Mouse (Mus musculus): ENCODE results near the gene Mrgprg. TPM values are rescaled to one million over a fixed set of nuclear protein-coding genes. Genes with fewer than 3 reads are reported as not detected.

Gene Mrgprg
- polyA plus RNA-seq, 1 experiment from 2014 or later = not detected

- Histone ChIP-seq H3K9ac (no peak overlapping the region), H3K9me3 (no peaks in the 10 kb centered on the region), H3K4me3 (replicated peaks) (no peak overlapping the region), H3K36me3 (replicated peaks) (no peaks in the 10 kb centered on the region), H3K27ac (no peak overlapping the region), H3K4me1 (peaks cover 5% of the 10 kb centered on the region; the same call in 1 of the 2 replicates), H3K4me2 (no peak overlapping the region), H3K27me3 (no peaks in the 10 kb centered on the region)
- WGBS = 92% methylated on average over 4 of the region's 4 CpGs
- no peak for ATAC-seq (ENCODE audit: low FRiP score)
Observed at GRCm38 (mm10) chr7:143723841-143724240, 43.0 kb downstream of the Mrgprg start.

- no peak for ATAC-seq (ENCODE audit: low FRiP score)
- Histone ChIP-seq H3K36me3 (replicated peaks) (no peaks in the 10 kb centered on the region), H3K9me3 (no peaks in the 10 kb centered on the region), H3K4me1 (peaks cover 8% of the 10 kb centered on the region; the same call in 1 of the 2 replicates), H3K9ac (no peak overlapping the region), H3K4me2 (no peak overlapping the region), H3K27me3 (0 out of 2 replicates have a peak, but pooled peaks cover 2% of the 10 kb centered on the region), H3K27ac (no peak overlapping the region), H3K4me3 (replicated peaks) (no peak overlapping the region)
- WGBS = 87% methylated on average over 5 of the region's 5 CpGs
Observed at GRCm38 (mm10) chr7:143722646-143723045, 44.1 kb downstream of the Mrgprg start.

- peaks cover 8% of the 10 kb centered on the region; the same call in 1 of the 2 replicates for H3K4me1 ChIP-seq
- H3K27ac ChIP-seq = no peak overlapping the region
- H3K9ac ChIP-seq = no peak overlapping the region
- ATAC-seq (ENCODE audit: low FRiP score) = no peak
- no peak overlapping the region for H3K4me3 ChIP-seq (replicated peaks)
- H3K9me3 ChIP-seq = no peaks in the 10 kb centered on the region
- no peak overlapping the region for H3K4me2 ChIP-seq
- 70% methylated on average over 1 of the region's 1 CpGs for WGBS
- H3K27me3 ChIP-seq = 0 out of 2 replicates have a peak, but pooled peaks cover 2% of the 10 kb centered on the region
- H3K36me3 ChIP-seq (replicated peaks) = peaks cover 10% of the 10 kb centered on the region
Observed at GRCm38 (mm10) chr7:143717811-143718210, 49.0 kb downstream of the Mrgprg start.

Small RNA genes lying within 50 kb of the gene (microRNA-seq; reads per million reads assigned to microRNA genes)
- not detected for gene Gm22064

Other genes starting within 250 kb of the Mrgprg start
- 357 and 369 TPM in 2 replicates for gene Nap1l4, start 217.9 kb downstream of the Mrgprg start, polyA plus RNA-seq (2016; fragmentation: Nextera tagmentation; extraction: Ambion mirVana)
- gene Cars, start 166.9 kb downstream of the Mrgprg start, polyA plus RNA-seq (2016; fragmentation: Nextera tagmentation; extraction: Ambion mirVana) = 69.0 and 74.3 TPM in 2 replicates
- 0.12 and 0.22 TPM in 2 replicates for gene Tnfrsf26, start 138.3 kb downstream of the Mrgprg start, polyA plus RNA-seq (2016; fragmentation: Nextera tagmentation; extraction: Ambion mirVana)
- gene Tnfrsf22, start 117.3 kb downstream of the Mrgprg start, polyA plus RNA-seq (2016; fragmentation: Nextera tagmentation; extraction: Ambion mirVana) = 7.7 and 7.8 TPM in 2 replicates
- gene Tnfrsf23, start 81.1 kb downstream of the Mrgprg start, polyA plus RNA-seq (2016; fragmentation: Nextera tagmentation; extraction: Ambion mirVana) = 0.28 and 0.51 TPM in 2 replicates
- 15.1 and 17.5 TPM in 2 replicates for gene Osbpl5, start 10.0 kb downstream of the Mrgprg start, polyA plus RNA-seq (2016; fragmentation: Nextera tagmentation; extraction: Ambion mirVana)
- gene Mrgpre, start 17.5 kb upstream of the Mrgprg start, polyA plus RNA-seq (2016; fragmentation: Nextera tagmentation; extraction: Ambion mirVana) = 2.7 and 3.2 TPM in 2 replicates
- gene Nadsyn1, start 55.9 kb upstream of the Mrgprg start, polyA plus RNA-seq (2016; fragmentation: Nextera tagmentation; extraction: Ambion mirVana) = 8.5 and 10.7 TPM in 2 replicates
- 60.9 and 62.5 TPM in 2 replicates for gene Dhcr7, start 56.2 kb upstream of the Mrgprg start, polyA plus RNA-seq (2016; fragmentation: Nextera tagmentation; extraction: Ambion mirVana)
- not detected in 2 replicates for gene Gm498, start 99.8 kb upstream of the Mrgprg start, polyA plus RNA-seq (2016; fragmentation: Nextera tagmentation; extraction: Ambion mirVana)
- 2.8 and 3.0 TPM in 2 replicates for gene Shank2, start 234.9 kb upstream of the Mrgprg start, polyA plus RNA-seq (2016; fragmentation: Nextera tagmentation; extraction: Ambion mirVana)